Mouse (Mus musculus) gastrocnemius, postnatal 25 days (tissue): ENCODE data around the gene Ripply3. TPM values are rescaled to one million over a fixed set of nuclear protein-coding genes. Genes with fewer than 3 reads are reported as not detected.
A peak's percentile ranks its signal among the peaks of the same experiment; 100 is the strongest.
"Not testable (repeated sequence)": the region's sequence is repeated elsewhere in the genome, so short reads cannot be mapped to it uniquely, and the experiment has no call there.

Experiments used
- DNase-seq: peaks from one replicate; pipeline ENCODE4 v3.0.0; 2022
- total RNA-seq, 2 experiments: library from RNA; stranded (reverse); gene quantifications; 1 replicate in 1 of 2; 2 replicates in 1 of 2; pipeline ENCODE4 v1.2.3; 2021

The Ripply3 gene
- total RNA-seq, 2 experiments from 2014 or later, result 0.91 to 1.2 TPM

DNA sequence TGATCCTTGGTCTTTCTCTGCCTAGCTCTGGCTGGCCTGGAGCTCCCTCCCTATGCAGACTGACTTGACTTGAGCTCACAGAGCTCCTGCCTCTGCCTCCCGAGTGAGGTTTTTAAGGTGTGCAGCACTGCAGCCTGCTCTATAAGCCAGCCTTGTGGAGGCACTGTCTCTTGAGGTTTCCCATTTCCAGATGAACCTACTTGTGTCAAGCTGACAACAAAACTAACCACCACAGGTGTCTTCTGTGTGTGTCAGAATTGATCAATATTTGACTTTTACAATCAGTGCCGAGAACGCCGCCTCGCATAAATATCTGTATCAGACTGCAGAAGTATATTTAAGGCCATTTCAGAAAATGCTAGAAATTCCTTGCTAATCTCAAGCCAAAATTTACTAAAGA is 13.6 kb upstream of the Ripply3 start:
- no peak for DNase-seq

DNA sequence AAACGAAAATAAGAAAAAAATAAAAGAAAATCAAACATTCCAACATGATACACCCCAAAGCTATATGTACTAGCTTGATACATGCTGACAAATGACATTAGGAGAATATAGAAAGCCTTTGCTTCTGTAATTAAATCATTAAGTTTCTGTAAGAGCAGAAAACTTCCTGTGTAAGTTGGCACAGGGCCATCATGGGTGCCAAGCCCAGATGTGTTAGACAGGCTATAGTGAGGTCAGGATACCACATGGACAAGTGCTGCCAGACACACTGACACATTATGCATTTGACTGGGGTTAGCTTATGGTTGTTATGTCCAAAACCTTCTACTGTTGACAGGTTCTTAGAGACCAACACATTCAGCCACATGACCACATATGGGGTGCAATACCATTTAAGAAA is 13.0 kb upstream of the Ripply3 start:
- DNase-seq, result no peak

DNA sequence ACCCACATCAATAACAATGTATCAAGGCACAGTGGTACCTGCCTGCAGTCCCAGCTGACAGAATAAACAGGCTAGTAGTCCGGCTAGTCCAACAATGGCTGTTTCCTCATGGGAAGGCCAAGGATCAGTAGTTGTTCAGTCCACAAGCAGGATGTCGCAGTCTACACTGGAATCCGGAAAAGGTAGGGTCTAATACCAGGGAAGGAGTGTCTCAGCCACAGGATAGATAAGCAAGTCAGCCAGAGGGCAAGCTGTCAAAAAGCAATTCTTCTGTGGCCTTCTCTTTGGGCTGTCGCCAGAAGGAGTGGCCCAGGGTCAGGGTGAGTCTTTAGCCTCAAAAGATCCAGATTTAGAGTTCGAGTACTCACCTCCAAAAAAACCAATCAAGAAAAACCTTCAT is 10.5 kb upstream of the Ripply3 start:
- DNase-seq, result no peak

DNA sequence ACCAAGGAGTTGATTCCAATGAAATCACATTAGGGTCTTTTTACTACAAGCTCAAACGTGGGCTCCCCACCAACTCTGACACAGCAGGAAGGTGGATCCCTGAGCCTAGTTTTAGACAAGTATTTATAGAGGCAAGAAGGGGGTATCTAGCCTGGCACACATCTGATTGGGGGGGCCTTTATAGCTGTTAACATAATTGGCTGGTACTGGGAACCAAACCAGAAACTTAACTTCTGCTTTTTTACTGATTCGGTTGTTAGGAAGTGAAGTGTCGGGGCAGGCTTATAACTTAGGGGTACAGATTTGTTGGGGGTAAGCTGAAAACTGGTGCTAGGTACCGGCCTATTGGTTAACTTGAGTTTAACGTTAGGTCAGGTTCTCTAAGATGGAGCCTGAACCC is 8.0 kb upstream of the Ripply3 start:
- no peak for DNase-seq

DNA sequence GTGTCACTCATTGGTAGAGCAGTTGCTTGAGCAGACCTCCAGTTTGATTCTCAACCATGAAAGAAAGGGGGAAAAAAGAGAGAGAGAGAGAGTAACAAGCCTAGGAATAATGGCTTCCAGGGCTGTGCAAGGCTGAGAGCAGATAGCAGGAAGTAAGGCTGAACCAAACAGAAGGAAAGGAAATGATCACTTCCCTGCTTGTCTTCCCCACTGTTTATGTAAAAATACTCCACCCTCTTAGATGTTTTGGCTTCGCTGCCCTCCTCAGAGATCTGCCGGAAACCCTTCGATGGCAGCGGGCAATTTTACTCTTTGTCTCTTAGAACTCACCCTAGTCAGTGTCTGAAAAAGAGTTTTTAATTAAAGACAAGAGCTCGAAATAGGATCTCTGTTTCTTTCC is 4.5 kb upstream of the Ripply3 start:
- DNase-seq, result no peak

DNA sequence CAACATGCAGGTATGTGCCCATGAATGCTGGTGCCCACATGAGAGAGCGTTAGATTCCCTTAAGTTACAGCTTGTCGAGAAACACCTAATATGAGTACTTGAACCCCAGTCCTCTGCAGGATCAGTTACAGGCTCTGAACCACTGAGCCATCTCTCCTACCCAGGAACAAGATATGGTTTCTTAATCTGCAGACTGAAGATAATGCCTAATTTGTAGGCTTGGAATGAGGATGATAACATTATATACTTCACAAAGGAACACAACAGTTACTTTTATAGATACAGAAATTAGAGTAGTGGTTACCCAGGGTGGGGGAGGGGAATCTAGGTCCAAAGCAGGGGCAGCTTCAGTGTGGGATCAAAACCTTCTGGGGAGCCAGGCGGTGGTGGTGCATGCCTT is 2.2 kb upstream of the Ripply3 start:
- DNase-seq, result no peak

DNA sequence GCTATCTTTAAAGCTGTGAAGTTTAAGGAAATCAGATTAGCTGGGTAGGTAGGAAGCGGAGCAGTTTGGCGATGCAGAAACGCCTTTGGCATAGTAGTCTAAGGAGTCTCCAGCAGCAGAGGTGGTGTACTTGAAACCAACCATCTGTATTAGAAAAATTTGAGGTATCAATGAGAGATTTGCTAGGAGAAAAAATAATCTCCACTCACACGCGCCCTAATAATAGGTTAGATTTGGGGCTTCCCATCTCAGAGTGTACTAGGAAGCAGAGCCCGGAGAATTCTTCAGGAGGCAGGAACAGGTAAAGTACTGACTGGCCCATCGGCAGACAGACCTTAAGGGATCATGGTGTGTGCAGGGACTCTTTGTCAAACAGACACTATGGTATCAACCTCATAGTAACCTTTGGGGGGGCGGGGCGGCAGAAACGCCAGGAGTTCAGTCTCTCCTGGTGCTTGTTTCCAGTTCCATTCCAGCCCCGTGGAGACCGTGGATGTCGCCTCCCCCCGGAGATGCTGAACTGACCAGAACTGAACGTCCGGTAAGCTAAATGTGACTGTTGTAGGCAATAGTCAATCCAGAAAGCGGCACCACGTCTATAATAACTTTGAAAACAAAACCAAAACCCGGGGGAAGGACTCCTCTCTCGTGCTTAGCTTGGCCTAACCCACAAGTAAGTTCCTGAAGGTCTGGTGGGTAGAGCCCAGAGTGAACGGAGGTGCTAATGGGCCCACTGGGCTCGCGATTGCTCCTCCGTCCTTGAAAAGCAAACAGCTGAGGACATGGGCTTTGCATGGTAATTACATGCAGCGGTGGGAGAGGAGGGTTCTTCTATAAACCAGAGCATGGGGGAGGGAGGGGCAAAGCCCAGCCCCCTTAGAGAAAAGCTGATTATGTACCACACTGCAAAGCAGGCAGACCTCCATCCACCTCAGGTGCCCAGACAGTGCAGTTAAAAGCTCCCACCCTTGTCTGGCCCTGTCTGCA is 954 bp downstream of the Ripply3 start:
- DNase-seq, result no peak

DNA sequence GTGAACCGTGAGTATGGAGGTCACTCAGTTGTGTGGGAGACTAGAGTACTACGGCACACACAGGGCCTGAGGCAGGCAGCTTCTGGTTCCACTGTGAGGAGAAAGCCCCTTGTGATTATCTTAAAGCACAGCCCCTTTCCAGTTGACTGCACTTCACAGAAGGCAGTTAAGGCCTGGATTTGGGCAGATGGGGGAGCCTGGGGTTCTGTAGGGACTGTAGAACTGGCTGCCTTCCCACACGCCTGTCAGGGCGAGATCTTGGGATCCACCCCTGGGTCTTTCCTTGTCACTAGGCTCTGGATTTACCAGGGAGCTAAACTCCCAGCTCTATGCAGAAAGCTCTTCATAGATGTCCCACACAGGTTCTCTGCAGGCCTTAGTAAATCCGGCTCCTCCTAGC is 2.2 kb downstream of the Ripply3 start:
- DNase-seq, result no peak

DNA sequence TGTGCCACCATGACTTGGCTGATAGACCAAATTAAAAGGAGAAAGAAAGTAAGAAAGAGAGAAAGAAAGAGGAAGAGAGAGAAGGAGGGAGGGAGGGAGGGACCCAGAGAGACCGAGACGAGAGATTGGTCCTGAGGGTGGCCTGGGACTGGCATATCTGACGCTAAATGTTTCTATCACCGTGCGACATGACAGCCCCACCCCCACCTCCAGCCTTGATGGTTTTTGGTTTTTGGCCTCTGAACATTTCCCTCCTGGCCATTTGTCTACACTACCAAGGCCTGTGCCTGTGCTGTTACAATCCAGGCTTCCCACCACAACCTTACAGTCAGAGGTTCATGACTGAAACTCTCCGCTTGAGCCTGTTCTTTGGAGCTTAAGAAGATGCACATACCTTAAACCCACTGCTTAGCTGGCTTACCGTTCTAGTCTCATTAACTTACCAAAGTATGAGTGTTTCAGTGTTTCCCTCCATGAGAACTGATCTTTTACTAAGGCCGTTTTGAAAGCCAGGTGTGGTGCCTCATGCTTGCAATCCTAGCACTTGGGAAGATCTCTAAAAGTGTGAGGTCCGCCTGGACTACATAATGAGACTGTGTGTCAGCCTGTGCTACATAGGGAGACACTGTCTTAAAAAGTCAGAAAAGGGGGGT is 3.1 kb downstream of the Ripply3 start:
- no peak for DNase-seq

DNA sequence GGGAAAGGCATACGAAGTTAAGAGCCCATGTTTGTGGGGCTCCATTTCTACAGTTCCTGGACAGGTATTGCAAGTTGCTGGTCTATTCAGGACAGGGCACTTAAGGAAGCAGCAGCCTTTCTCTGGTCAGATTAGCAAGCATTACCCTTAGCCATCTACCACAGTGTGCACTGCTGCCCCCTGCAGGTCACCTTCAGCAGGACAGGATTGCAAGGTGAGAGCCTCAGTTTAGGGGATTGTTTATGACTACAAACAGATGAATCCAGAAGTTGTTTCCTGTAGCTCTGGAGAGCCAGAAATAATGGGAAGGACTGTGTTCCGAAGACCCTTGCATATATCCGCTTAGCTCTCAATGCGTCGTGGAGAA is 3.6 kb downstream of the Ripply3 start:
- DNase-seq, result no peak

DNA sequence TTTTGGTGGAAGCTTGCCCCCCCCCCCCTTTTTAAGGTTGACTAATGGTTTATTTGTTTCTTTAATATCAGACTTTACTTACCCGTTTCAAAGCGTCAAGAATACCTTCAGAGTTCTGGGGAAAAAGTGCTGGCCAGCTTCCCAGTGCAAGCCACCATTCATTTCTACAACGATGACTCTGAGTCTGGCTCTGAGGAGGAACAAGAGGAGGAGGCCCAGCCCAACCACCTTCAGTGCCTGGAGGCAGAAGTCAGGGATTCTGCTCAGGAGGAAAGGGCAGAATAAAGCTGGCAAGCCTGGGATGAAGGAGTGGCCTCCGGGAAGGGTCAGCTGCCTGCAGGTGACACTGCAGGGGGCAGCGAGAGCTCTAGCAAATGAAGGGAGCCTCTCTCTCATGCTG is 7.4 kb downstream of the Ripply3 start:
- DNase-seq, result no peak

DNA sequence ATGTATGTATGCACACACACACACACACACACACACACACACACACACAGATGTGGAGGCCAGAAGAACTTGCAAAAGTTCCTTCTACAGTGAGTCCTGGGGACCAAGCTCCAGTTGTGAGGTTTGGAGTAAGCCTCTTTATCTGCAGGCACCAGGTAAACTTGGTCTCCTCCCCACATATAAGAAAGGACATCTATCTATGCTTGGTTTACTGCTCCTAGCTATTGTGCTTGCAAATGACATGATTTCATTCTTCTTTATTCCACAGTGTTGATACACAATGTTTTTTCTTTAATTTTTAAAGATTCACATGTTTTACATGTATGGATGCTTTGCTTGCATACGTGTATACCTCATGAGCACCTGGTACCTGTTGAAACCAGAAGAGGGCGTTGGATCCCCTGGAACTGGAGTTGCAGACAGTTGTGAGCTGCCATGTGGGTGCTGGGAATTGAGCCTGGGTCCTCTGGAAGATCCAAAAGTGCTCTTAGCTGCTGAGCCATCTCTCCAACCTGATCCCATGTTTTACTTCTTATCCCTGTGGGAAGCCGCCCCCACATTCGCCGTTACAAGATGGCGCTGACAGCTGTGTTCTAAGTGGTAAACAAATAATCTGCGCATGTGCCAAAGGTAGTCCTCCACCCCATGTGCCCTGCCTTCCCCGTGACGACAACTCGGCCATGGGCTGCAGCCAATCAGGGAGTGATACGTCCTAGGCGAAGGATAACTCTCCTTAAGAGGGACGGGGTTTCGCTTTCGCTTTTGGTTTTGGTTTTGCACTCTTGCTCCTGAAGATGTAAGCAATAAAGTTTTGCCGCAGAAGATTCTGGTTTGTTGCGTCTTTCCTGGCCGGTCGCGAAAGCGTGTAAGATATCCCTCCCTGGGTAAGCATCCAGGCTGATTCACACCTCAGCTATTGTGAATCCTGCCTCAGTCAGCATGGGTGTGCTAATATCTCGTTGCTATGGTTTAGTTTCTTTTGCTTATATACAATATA is 11.2 kb downstream of the Ripply3 start:
- not testable (repeated sequence) for DNase-seq

DNA sequence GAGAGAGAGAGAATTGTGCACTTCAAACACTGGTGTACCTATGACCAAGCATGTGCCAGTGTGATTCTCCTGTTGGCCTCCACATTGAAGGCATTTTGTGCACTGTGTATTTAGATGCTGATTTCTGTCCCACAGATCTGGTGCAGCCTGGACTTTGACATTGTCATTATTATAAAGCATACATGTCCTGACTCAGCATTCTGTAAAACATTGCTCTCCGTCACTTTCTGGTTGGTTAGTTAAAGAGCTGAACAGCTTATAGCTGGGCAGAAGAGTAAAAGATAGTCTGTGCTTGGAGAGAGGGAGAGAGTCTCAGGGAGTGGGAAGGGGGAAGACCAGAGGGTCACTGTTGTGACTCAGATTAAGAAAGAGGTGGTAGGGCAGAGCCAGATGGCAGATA is 17.5 kb downstream of the Ripply3 start:
- DNase-seq, result no peak

DNA sequence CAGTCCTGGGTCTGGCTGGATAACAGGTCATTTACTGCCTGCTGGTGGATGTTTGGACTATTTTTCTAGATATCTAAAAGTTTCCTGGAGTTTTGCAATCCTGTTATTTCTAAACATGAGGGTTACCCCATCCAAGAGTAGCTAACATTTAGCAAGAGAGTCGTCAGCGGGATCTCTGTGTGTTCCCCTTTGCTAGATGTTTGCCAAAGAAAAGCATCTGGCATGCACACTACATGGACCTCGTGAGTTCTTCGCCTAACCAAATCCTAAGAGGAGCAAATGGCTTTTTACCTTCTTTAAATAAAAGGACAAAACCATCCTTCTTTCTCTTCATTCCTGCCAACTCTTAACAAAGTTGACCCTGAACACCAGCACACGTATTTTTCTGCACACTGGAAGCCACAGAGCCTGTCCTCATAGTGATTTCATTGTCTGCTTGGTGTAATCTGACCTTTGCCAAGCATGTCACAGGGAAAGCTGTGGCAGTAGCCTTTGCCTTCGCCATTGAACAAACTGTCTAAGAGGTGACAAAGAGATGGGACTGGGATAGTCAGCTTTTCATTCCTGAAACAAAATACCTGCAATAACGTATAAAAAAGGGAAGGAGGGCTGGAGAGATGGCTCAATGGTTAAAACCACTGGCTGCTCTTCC is 19.0 kb downstream of the Ripply3 start:
- no peak for DNase-seq

DNA sequence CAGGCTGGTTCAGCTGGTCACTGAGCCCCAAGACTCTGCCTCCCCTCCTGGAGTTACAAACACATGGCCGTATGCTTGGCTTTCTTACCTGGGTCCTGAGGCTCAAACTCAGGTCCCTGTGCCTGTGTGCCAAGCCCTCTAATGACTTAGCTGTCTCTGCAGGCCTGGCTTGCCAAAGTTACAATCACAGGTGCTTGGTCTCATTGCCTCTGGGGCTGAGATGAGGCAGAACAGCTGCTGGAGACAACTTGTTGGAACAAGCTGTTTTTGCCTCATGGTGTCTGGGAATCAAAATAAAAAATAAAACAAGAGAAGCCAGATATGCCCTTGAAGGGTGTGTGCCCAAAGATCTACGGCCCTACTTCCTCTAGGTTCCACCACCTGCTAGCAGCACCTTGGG is 20.6 kb downstream of the Ripply3 start:
- DNase-seq, result peak; percentile 23

DNA sequence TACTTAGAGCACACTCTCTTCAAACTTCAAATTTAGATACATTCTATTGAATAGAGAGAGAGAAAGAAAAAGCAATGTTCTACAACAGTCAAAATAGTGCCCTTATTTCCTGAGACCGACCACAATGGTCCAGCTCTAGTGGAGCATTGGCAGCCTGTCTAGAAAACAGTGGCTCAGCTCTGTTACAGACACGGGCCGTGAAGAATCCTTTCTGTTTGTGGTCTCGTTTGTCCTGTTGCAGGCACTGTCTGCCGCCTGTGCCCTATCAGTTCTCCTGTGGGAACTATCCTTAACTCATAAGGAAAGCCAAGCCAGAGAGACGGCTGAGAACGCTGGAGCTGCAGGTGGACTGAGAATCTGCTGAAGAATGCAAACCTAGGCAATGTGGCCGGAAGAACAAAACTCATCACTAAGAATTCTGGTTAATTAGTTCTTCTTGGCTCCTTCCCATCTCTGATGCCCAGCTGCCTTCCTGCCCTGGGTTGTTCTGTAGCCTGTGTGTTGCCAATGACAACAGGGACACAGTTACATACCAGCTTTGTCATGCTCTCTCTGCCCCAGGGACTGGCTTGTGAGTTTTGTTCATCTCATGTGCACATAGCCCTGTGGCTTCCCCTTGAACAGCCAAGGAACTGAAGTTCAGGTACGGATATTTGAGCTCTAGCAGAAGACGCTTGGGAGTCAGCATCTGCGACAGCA is 21.5 kb downstream of the Ripply3 start:
- DNase-seq, result no peak

DNA sequence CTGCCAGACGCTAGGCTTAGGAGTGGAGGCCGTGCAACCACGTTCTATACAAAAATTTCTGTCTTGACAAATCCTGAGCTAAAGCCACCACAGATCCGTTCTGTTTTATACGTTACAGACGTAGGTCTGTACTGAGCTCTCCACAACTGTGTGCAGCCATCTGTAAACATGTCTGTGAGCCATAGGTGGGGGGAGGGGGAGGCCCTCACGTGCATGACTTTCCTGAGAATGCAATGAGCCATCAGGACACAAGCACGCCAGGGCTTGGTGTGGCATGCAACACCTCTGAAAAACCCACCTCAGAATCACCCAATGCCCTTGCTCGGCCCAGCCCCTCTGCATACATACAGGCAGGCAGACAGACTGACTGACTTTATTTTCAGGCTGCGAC is 22.1 kb downstream of the Ripply3 start:
- DNase-seq, result no peak

DNA sequence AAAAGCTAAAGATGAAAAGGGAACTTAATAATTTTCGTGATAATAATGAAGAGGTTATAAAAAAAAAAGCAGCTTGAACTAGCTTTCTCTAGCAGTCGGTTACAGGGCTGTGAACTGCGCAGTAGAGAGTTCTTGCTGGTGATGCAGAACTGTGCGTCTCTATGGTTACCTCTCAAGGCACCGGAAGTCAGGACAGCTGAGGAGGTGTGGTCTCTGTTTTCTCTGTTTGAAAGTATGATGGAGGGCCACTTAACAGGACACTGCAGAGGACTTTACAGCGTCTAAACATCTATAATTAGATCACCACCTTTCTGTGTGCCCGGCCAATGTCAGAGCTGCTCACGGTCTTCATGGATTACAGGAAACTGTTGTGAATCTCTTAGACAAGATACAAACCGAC is 26.2 kb downstream of the Ripply3 start:
- DNase-seq, result no peak

DNA sequence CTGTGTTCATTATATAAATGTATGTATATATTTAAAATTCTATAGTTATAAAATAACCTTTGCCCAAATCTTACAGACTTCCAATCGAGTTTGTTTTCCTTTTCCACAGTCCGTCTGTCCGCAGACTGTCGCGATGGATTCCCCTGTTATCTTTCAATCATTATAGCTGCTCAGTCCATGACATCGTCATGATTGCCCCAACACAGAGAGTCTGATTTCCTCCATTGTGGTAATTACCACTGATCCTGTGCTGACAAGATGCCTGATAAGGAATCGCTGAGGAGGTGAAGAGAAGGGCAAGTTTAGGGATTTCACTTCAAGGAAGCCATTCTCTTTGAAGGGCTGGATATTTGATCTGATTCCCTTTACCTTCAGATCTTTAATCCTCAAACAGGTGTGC is 27.8 kb downstream of the Ripply3 start:
- no peak for DNase-seq

DNA sequence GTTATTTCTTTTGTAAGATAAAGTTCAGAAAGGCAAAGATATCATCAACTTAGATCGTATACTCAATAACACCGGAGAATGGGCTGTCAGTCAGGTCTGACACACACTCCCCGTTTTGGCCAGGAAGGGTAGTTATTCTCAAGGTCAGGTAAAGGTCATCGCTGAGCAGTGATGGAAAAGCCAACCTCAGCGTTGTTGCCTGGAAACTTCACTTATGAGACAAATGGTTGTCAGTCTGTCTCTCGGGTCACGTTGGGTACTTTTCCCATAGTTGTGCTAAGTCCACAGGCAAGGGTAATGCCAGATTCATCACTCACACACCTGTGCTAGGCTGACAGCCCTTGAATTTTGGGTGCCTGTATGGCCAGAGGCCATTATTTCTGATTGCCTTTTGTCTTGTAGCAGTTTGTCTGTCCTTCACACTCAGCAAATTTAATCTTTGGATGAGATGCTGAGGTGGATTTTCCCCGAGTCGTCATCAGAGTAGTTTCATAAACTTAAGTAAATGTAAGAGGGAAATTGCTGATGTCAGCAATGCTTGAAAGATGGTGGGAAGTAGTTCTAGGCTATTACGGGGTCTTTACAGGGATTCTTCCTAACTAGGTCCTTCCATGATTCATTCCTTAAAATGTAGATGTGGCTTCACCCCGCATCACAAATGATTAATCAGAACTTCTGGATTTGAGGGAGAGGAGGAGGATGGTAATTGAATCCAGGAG is 28.7 kb downstream of the Ripply3 start:
- no peak for DNase-seq

DNA sequence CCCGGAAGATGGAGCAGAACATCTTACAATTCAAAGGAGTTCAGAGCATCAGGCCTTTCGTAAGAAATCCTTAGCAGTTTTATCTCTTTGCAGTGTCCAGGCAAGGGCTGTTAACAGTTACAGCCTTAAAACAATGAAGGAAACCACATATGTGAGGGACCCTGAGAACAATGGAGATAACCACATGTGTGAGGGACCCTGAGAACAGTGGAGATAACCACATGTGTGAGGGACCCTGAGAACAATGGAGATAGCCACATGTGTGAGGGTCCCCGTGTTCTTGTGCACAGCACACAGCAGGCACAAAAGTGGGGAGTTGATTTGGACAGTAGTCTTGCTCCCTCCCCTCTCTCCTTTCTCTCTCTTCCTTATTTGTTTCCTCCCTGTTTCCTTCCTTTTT is 29.9 kb downstream of the Ripply3 start:
- DNase-seq, result no peak
